Mouse (Mus musculus) heart, adult 9 months (tissue): ENCODE measurements around the gene Pebp1.

Source experiments
- DNase-seq, 2 experiments: peaks; one replicate each; pipeline ENCODE4 v3.0.0; 2022; ENCODE audit warnings: low spot score in 2 of 2

Gene Pebp1

GRCm38 (mm10) chr5:117286286-117286685, 1.1 kb downstream of the Pebp1 start:
- no peak for DNase-seq

GRCm38 (mm10) chr5:117285266-117285665, 2.2 kb downstream of the Pebp1 start:
- no peak for DNase-seq

GRCm38 (mm10) chr5:117284682-117285081, 2.7 kb downstream of the Pebp1 start:
- no peak for DNase-seq

GRCm38 (mm10) chr5:117284029-117284428, 3.4 kb downstream of the Pebp1 start:
- DNase-seq = no peak

GRCm38 (mm10) chr5:117282360-117282759, 5.1 kb downstream of the Pebp1 start:
- DNase-seq = no peak

- no peak for DNase-seq
Measured at GRCm38 (mm10) chr5:117281536-117281935, 5.9 kb downstream of the Pebp1 start.

GRCm38 (mm10) chr5:117279669-117280050, 7.8 kb downstream of the Pebp1 start:
- no peak for DNase-seq

- DNase-seq = peak in 1 of 2 experiments; percentile 18
Measured at GRCm38 (mm10) chr5:117278809-117279668, 8.4 kb downstream of the Pebp1 start.

GRCm38 (mm10) chr5:117277784-117278183, 9.6 kb downstream of the Pebp1 start:
- no peak for DNase-seq

GRCm38 (mm10) chr5:117274817-117275216, 12.6 kb downstream of the Pebp1 start:
- no peak for DNase-seq

GRCm38 (mm10) chr5:117271945-117272344, 15.5 kb downstream of the Pebp1 start:
- no peak for DNase-seq

GRCm38 (mm10) chr5:117269395-117269794, 18.0 kb downstream of the Pebp1 start:
- no peak for DNase-seq

GRCm38 (mm10) chr5:117268749-117269148, 18.7 kb downstream of the Pebp1 start:
- no peak for DNase-seq

GRCm38 (mm10) chr5:117267913-117268312, 19.5 kb downstream of the Pebp1 start:
- DNase-seq = no peak

- DNase-seq = no peak
Measured at GRCm38 (mm10) chr5:117264701-117265100, 22.7 kb downstream of the Pebp1 start.

- no peak for DNase-seq
Measured at GRCm38 (mm10) chr5:117263566-117263965, 23.9 kb downstream of the Pebp1 start.

- no peak for DNase-seq
Measured at GRCm38 (mm10) chr5:117258276-117258675, 29.1 kb downstream of the Pebp1 start.

- no peak for DNase-seq
Measured at GRCm38 (mm10) chr5:117251763-117252162, 35.7 kb downstream of the Pebp1 start.

- DNase-seq = no peak
Measured at GRCm38 (mm10) chr5:117250796-117251195, 36.6 kb downstream of the Pebp1 start.

- DNase-seq = no peak
Measured at GRCm38 (mm10) chr5:117248351-117248750, 39.1 kb downstream of the Pebp1 start.

- no peak for DNase-seq
Measured at GRCm38 (mm10) chr5:117245170-117245569, 42.3 kb downstream of the Pebp1 start.

- no peak for DNase-seq
Measured at GRCm38 (mm10) chr5:117242671-117243478, 44.5 kb downstream of the Pebp1 start.
